Mouse (Mus musculus): ENCODE data around the gene Babam2. TPM values are rescaled to one million over a fixed set of nuclear protein-coding genes. Genes with fewer than 3 reads are reported as not detected.

Gene Babam2
- polyA plus RNA-seq, 1 experiment: 92.8 TPM

DNA sequence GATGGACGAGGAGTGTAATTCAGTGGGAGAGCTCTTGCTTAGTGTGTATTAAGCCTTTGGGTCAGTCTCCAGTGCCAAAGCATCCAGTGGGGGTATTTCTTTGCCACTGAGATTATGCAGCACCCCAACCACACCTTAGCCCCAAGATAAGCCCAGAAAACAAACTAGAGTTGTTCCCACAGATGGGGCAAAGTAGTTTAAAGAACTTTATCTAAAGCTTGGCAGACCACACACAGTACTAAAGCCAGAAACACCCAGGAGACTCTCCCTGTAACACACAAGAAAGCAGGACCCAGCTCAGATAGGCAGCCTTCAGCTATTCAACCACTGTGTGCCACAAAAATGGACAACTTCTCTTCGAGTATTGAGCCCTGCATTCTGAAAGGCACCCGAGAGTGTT is 376.6 kb downstream of the Babam2 start:
- TF ChIP-seq CTCF (IDR thresholded peaks at IDR 0.05; ENCODE audit: low read depth, low read length) (no peak), POLR2A (IDR thresholded peaks at IDR 0.05; ENCODE audit: insufficient read depth, low read length) (no peak), EP300 (IDR thresholded peaks at IDR 0.05; ENCODE audit: insufficient read depth, low read depth, low read length) (no peak)
- Histone ChIP-seq H3K36me3 (ENCODE audit: control insufficient read depth, insufficient read depth, low read length, poor library complexity, severe bottlenecking) (no peaks in the 10 kb centered on the region), H3K27ac (ENCODE audit: insufficient read depth, low read length) (no peak overlapping the region)

DNA sequence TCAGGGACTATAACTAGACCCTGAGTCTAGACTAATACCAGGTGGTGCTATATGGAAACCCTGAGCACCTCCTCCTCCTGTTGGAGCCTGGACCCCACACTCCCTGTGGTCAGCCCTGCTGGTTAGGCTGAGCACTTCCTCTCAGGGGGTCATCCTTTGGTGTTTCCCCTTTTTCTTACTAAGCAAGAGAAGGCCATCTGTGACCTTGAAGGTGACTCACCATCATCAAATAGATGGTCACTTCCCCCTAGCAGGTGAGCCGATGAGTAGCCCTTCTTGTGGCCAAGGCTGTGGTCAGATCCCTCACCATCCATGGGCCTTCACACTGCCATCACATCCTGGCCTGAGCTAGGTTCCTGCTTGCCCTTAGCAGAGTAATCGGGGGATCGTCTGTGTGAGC is 379.7 kb downstream of the Babam2 start:
- Histone ChIP-seq H3K9ac (ENCODE audit: low read depth, poor library complexity, severe bottlenecking) (no peak overlapping the region), H3K4me3 (ENCODE audit: low read depth, low read length) (no peak overlapping the region), H3K27me3 (ENCODE audit: control insufficient read depth, insufficient read depth, low read length, poor library complexity, severe bottlenecking) (no peaks in the 10 kb centered on the region), H3K27ac (ENCODE audit: insufficient read depth, low read length) (no peak overlapping the region), H3K4me1 (ENCODE audit: control insufficient read depth, insufficient read depth, low read length) (no peaks in the 10 kb centered on the region), H3K36me3 (ENCODE audit: control insufficient read depth, insufficient read depth, low read length, poor library complexity, severe bottlenecking) (no peaks in the 10 kb centered on the region), H3K9me3 (replicated peaks; ENCODE audit: control insufficient read depth, insufficient read depth, low read length, poor library complexity, severe bottlenecking) (no peaks in the 10 kb centered on the region)
- TF ChIP-seq POLR2A (IDR thresholded peaks at IDR 0.05; ENCODE audit: insufficient read depth, low read length) (no peak), CTCF (IDR thresholded peaks at IDR 0.05; ENCODE audit: low read depth, low read length) (no peak)

More for the DNA sequence above, 376.6 kb downstream of the Babam2 start:
- Histone ChIP-seq H3K4me3 (ENCODE audit: low read depth, low read length) (no peak overlapping the region), H3K27me3 (ENCODE audit: control insufficient read depth, insufficient read depth, low read length, poor library complexity, severe bottlenecking) (no peaks in the 10 kb centered on the region), H3K4me1 (ENCODE audit: control insufficient read depth, insufficient read depth, low read length) (no peaks in the 10 kb centered on the region), H3K9me3 (replicated peaks; ENCODE audit: control insufficient read depth, insufficient read depth, low read length, poor library complexity, severe bottlenecking) (no peaks in the 10 kb centered on the region), H3K9ac (ENCODE audit: low read depth, poor library complexity, severe bottlenecking) (no peak overlapping the region)

- no peaks in the 10 kb centered on the region for H3K9me3 ChIP-seq (replicated peaks; ENCODE audit: control insufficient read depth, insufficient read depth, low read length, poor library complexity, severe bottlenecking)
Observed at GRCm38 (mm10) chr5:32078986-32079385, 381.5 kb downstream of the Babam2 start.

DNA sequence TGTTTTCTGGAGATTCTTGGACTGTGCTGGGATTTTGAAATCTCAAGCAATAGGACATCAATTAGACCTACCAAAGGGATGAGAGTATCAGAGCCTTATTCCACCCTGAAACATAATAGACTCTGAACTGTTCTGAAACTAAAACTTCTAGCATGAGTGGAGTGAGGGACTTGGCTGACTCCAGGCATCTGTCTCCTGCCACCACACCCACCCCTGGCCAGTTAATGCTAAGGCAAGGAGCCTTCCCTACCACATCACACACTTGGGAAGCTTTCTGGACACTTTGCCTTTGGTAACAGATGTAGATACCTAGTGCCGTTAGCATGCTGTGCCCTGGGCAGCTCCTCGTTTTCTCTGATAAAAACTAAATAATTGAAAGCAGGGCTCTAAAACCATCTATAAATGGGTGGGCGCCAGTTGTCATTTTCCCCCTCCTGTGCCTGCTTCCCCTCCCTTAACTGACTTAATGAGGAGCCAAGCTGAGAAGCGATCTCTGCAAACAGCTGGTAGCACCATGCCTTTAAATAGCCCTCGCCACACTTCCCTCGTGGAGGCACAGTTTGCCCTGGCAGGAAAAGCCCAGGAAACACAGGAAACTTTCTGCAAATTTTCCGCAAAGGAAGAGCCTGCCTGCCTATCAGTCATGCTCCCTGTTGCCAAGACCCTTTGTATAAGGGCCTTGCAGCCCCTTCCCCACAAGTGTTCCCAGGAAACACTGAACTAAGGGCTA is 383.2 kb downstream of the Babam2 start:
- Histone ChIP-seq H3K27ac (ENCODE audit: insufficient read depth, low read length) (no peak overlapping the region), H3K27me3 (ENCODE audit: control insufficient read depth, insufficient read depth, low read length, poor library complexity, severe bottlenecking) (no peaks in the 10 kb centered on the region), H3K36me3 (ENCODE audit: control insufficient read depth, insufficient read depth, low read length, poor library complexity, severe bottlenecking) (no peaks in the 10 kb centered on the region), H3K9ac (ENCODE audit: low read depth, poor library complexity, severe bottlenecking) (no peak overlapping the region), H3K9me3 (replicated peaks; ENCODE audit: control insufficient read depth, insufficient read depth, low read length, poor library complexity, severe bottlenecking) (no peaks in the 10 kb centered on the region), H3K4me1 (ENCODE audit: control insufficient read depth, insufficient read depth, low read length) (no peaks in the 10 kb centered on the region), H3K4me3 (ENCODE audit: low read depth, low read length) (no peak overlapping the region)
- TF ChIP-seq POLR2A (IDR thresholded peaks at IDR 0.05; ENCODE audit: insufficient read depth, low read length): no peak
- TF ChIP-seq CTCF (IDR thresholded peaks at IDR 0.05; ENCODE audit: low read depth, low read length): no peak
- no peak for TF ChIP-seq EP300 (IDR thresholded peaks at IDR 0.05; ENCODE audit: insufficient read depth, low read depth, low read length)

More at GRCm38 (mm10) chr5:32078986-32079385, 381.5 kb downstream of the Babam2 start:
- no peak overlapping the region for H3K9ac ChIP-seq (ENCODE audit: low read depth, poor library complexity, severe bottlenecking)
- H3K4me1 ChIP-seq (ENCODE audit: control insufficient read depth, insufficient read depth, low read length): no peaks in the 10 kb centered on the region
- H3K27ac ChIP-seq (ENCODE audit: insufficient read depth, low read length): no peak overlapping the region
- no peaks in the 10 kb centered on the region for H3K36me3 ChIP-seq (ENCODE audit: control insufficient read depth, insufficient read depth, low read length, poor library complexity, severe bottlenecking)
- no peak for TF ChIP-seq EP300 (IDR thresholded peaks at IDR 0.05; ENCODE audit: insufficient read depth, low read depth, low read length)
- TF ChIP-seq CTCF (IDR thresholded peaks at IDR 0.05; ENCODE audit: low read depth, low read length): no peak
- TF ChIP-seq POLR2A (IDR thresholded peaks at IDR 0.05; ENCODE audit: insufficient read depth, low read length): no peak
- no peaks in the 10 kb centered on the region for H3K27me3 ChIP-seq (ENCODE audit: control insufficient read depth, insufficient read depth, low read length, poor library complexity, severe bottlenecking)
- H3K4me3 ChIP-seq (ENCODE audit: low read depth, low read length): no peak overlapping the region

- H3K27ac ChIP-seq (ENCODE audit: insufficient read depth, low read length): no peak overlapping the region
- no peak for TF ChIP-seq EP300 (IDR thresholded peaks at IDR 0.05; ENCODE audit: insufficient read depth, low read depth, low read length)
- TF ChIP-seq POLR2A (IDR thresholded peaks at IDR 0.05; ENCODE audit: insufficient read depth, low read length): no peak
- no peak for TF ChIP-seq CTCF (IDR thresholded peaks at IDR 0.05; ENCODE audit: low read depth, low read length)
- H3K36me3 ChIP-seq (ENCODE audit: control insufficient read depth, insufficient read depth, low read length, poor library complexity, severe bottlenecking): no peaks in the 10 kb centered on the region
- no peaks in the 10 kb centered on the region for H3K4me1 ChIP-seq (ENCODE audit: control insufficient read depth, insufficient read depth, low read length)
- H3K4me3 ChIP-seq (ENCODE audit: low read depth, low read length): no peak overlapping the region
- no peaks in the 10 kb centered on the region for H3K9me3 ChIP-seq (replicated peaks; ENCODE audit: control insufficient read depth, insufficient read depth, low read length, poor library complexity, severe bottlenecking)
- no peaks in the 10 kb centered on the region for H3K27me3 ChIP-seq (ENCODE audit: control insufficient read depth, insufficient read depth, low read length, poor library complexity, severe bottlenecking)
- no peak overlapping the region for H3K9ac ChIP-seq (ENCODE audit: low read depth, poor library complexity, severe bottlenecking)
Observed at GRCm38 (mm10) chr5:32084401-32084804, 386.9 kb downstream of the Babam2 start.

DNA sequence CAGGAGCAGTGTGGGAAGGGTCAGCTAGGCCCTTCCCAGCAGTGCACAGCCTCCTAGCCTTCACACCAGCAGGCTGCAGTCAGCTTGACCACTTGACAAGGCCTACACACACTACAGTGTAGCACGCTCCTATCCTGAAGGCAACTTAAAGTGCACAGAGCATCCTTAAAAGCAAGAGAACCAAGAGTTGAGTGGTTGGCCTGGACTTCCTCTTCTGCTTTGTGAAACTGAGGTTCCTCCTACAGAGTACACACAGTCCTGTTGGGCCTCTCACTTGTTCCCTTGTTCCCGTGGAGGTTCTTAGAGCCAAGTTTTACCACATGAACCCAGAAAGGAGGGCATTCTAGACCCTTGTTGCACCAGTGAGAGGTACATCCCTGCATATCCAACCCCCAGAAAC is 388.1 kb downstream of the Babam2 start:
- H3K4me3 ChIP-seq (ENCODE audit: low read depth, low read length): no peak overlapping the region
- no peak overlapping the region for H3K27ac ChIP-seq (ENCODE audit: insufficient read depth, low read length)
- no peaks in the 10 kb centered on the region for H3K36me3 ChIP-seq (ENCODE audit: control insufficient read depth, insufficient read depth, low read length, poor library complexity, severe bottlenecking)
- no peaks in the 10 kb centered on the region for H3K27me3 ChIP-seq (ENCODE audit: control insufficient read depth, insufficient read depth, low read length, poor library complexity, severe bottlenecking)
- H3K9me3 ChIP-seq (replicated peaks; ENCODE audit: control insufficient read depth, insufficient read depth, low read length, poor library complexity, severe bottlenecking): no peaks in the 10 kb centered on the region
- no peaks in the 10 kb centered on the region for H3K4me1 ChIP-seq (ENCODE audit: control insufficient read depth, insufficient read depth, low read length)
- no peak overlapping the region for H3K9ac ChIP-seq (ENCODE audit: low read depth, poor library complexity, severe bottlenecking)
- TF ChIP-seq POLR2A (IDR thresholded peaks at IDR 0.05; ENCODE audit: insufficient read depth, low read length): no peak
- TF ChIP-seq CTCF (IDR thresholded peaks at IDR 0.05; ENCODE audit: low read depth, low read length): no peak
- no peak for TF ChIP-seq EP300 (IDR thresholded peaks at IDR 0.05; ENCODE audit: insufficient read depth, low read depth, low read length)
